Mouse (Mus musculus) forebrain, embryonic 16.5 days (tissue): ENCODE measurements around the gene Stk10. TPM values are rescaled to one million over a fixed set of nuclear protein-coding genes. Genes with fewer than 3 reads are reported as not detected.
A peak's percentile ranks its signal among the peaks of the same experiment; 100 is the strongest.

Source experiments
- ATAC-seq: fragments of 200-750 bp; cut with Nextera tagmentation; 2 replicates; pipeline ENCODE4 v1.8.0; 2017; ENCODE audit warnings: mild to moderate bottlenecking, moderate library complexity
- H3K27ac ChIP-seq: fragments of 300-500 bp; sonication (generic); 2 replicates; pipeline ENCODE4 v1.5.1; 2014; ENCODE audit warnings: low read length, control low read depth
- H3K27me3 ChIP-seq: fragments of 300-500 bp; sonication (generic); replicated peaks from 2 replicates; pipeline ENCODE4 v1.6.1; 2014; ENCODE audit warnings: low read length; ENCODE audit not compliant: control insufficient read depth, insufficient read depth
- H3K36me3 ChIP-seq: fragments of 300-500 bp; sonication (generic); 2 replicates; pipeline ENCODE4 v1.6.1; 2014; ENCODE audit not compliant: control insufficient read depth, insufficient read depth
- H3K4me1 ChIP-seq: fragments of 300-500 bp; sonication (generic); replicated peaks from 2 replicates; pipeline ENCODE4 v1.6.1; 2014; ENCODE audit warnings: low read length; ENCODE audit not compliant: control insufficient read depth, insufficient read depth
- H3K4me2 ChIP-seq: fragments of 300-500 bp; sonication (generic); 2 replicates; pipeline ENCODE4 v1.6.1; 2014; ENCODE audit warnings: mild to moderate bottlenecking, low read length, control low read depth
- H3K4me3 ChIP-seq: fragments of 300-500 bp; sonication (generic); replicated peaks from 2 replicates; pipeline ENCODE4 v1.5.1; 2014; ENCODE audit warnings: mild to moderate bottlenecking, low read length, control low read depth
- H3K9ac ChIP-seq: fragments of 300-500 bp; sonication (generic); replicated peaks from 2 replicates; pipeline ENCODE4 v1.6.1; 2014; ENCODE audit warnings: low read depth, low read length, control low read depth
- H3K9me3 ChIP-seq: fragments of 300-500 bp; sonication (generic); 2 replicates; pipeline ENCODE4 v1.6.1; 2016; ENCODE audit warnings: low read length; ENCODE audit not compliant: control insufficient read depth
- WGBS: fragments of 180-500 bp; shearing (Covaris S2); extraction: QIAGEN DNeasy Blood & Tissue Kit; methylation state at CpG from one replicate; pipeline ENCODE4 v1.1.7; 2014; 5-methylcytosine and 5-hydroxymethylcytosine counted together
- polyA plus RNA-seq: library from polyadenylated mRNA; unstranded; fragments of >200 nt; fragmentation: Nextera tagmentation; extraction: Ambion mirVana; gene quantifications from 2 replicates; pipeline ENCODE4 v1.2.1, GENCODE M21; 2015

Stk10 gene
- polyA plus RNA-seq, 1 experiment from 2014 or later = 2.8 TPM

DNA sequence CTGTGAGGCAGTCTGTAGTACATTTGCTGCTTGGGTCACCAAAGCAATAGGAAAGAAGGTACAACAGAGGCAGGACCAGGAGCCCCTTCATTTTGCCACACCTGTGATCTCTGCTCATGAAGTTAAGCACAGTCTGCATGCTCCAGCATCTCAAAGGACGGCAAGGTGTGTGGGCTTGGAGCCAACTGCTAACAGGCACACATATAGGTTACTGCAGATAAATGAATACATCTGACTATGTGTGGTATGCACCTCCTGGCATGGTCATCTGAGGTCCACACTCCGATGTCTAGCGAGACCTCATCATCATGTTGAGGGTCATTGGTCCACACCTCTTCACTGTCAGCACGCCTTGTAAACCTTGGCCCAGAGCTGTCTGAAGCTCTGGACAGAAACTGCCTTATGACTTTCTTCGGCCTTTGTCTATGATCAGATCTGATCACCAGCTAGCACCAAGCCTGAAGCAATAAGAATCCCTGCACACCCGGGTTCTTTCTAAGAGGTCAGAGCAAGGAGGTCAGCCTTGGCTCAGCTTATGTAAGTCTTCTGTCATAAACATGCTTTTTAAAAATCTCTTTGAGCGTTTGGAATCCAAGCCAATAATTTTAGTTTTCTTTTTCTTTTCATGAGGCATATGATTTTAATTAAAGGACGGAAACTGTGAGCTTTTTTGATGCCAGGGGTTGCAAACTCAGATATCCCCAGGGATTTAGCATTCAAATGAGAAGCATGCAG lies 105.6 kb downstream of the Stk10 start:
- H3K27ac ChIP-seq = no peak overlapping the region
- no peaks in the 10 kb centered on the region for H3K36me3 ChIP-seq
- no peak for ATAC-seq
- no peak overlapping the region for H3K9ac ChIP-seq
- H3K4me2 ChIP-seq = no peak overlapping the region
- no peak overlapping the region for H3K4me3 ChIP-seq
- H3K9me3 ChIP-seq = no peaks in the 10 kb centered on the region
- H3K27me3 ChIP-seq = no peaks in the 10 kb centered on the region
- WGBS = 80% methylated on average over 8 of the region's 8 CpGs
- peaks cover 15% of the 10 kb centered on the region for H3K4me1 ChIP-seq

DNA sequence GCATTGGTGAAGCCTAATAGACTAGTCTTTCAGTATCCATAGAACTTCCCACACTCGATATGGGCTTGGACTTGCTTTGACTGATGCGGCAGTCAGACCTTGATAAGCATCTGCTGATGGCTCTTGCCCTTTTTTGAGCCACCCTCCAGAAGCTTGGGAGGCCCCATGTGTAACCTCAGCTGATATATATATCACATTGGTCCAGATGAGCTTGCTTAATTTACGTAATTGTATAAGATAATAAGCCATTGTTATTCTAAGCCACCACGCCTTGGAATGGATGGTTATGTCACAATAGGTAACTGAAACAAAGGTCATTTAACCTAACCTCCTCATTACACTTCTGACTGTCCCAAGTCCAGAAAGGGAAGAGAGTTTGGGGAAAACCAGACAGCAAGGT lies 107.5 kb downstream of the Stk10 start:
- Histone ChIP-seq H3K9ac (no peak overlapping the region), H3K9me3 (no peaks in the 10 kb centered on the region), H3K4me2 (no peak overlapping the region), H3K4me3 (no peak overlapping the region), H3K36me3 (no peaks in the 10 kb centered on the region), H3K4me1 (peaks cover 21% of the 10 kb centered on the region), H3K27me3 (no peaks in the 10 kb centered on the region), H3K27ac (no peak overlapping the region)
- no peak for ATAC-seq
- 92% methylated on average over 4 of the region's 4 CpGs for WGBS

DNA sequence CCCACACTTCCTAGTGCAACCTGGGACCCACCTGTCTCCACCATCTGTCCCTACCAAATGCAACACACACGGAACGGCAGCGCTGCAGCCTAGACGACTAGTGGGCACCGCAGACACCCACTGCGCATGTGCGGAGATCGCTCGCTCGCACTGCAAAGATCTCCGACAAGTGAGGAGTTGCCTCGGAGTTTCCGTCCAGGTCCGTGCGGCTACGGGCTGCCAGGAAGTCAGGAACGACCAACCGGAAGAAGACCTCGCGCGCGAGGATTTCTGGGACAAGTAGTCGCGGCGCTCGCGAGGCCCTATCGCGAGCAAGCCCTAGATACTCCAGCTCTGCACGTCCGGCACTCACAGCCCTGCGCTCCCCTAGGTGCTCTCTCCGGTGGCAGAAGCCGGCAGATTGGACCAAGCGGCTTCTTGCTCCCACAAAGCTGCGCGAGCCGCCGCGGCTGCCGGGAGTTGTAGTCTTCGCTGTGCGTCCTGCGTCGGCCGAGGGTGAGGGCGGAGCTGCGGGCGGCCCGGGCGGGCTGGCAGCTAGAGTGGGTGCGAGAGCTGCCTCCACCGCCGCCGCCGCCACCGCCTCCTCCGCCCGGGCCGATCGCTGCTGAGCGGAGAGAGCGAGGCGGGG lies 109.3 kb downstream of the Stk10 start, which contains the start of gene Fbxw11:
Fbxw11 (plus strand) TSS at position 476 of the 628 bp plus-strand sequence.
- Histone ChIP-seq H3K27me3 (no peaks in the 10 kb centered on the region), H3K4me3 (peak within 1 kb of the TSS; percentile 94), H3K27ac (peak within 1 kb of the TSS; percentile 100), H3K9ac (peak within 1 kb of the TSS; percentile 97), H3K9me3 (no peaks in the 10 kb centered on the region), H3K36me3 (no peaks in the 10 kb centered on the region), H3K4me2 (peak within 1 kb of the TSS; percentile 89), H3K4me1 (peaks cover 21% of the 10 kb centered on the region)
- WGBS = under 1% methylated on average over 47 of the region's 64 CpGs
- ATAC-seq = peak; percentile 95

DNA sequence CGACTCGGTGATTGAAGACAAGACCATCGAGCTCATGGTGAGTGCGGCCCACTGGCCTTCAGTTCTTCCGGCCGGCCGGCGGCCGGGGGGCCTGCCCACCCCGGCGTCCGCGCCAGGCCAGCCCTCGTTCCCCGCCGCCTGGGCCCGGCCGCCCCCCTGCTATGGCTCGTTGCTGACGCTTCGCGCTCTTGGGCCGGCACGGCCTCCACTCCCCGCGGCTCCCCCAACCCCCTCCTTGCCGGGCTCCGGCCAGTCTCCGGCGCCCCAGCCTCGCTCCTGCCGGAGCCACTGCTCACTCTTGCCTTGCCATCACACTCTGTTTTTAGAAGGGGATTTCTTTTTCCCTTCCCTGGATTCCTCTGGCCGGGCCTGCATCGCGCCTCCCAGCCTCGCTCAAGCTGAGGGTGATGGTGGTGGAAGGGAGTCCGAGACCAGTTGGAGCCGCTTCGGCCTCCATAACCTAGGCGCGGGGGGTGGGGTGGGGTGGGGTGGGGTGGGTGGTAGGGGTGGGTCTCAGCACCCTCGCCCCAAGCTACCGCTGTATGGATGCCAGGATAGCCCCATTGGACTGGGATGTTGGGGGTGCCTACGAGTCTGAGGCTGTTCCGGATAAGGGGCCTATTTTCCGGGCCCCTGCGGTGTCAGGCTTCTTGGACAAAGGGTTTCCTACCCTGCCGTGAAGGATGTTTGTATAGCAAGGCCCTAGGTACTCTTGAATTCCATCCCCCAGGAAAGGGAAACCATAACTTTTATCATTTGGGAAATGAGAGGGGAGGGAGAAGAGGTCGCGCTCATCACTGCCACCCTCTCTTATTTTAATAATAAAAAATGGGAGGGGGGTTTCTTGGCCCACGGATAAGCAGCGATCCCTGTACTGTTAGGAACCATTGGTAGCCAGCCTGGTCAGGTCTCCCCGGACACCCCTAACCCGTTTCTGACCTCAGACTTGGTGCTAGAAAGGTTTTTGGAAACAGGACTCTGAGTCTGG lies 110.1 kb downstream of the Stk10 start:
- ATAC-seq = peak; percentile 38
- Histone ChIP-seq H3K36me3 (no peaks in the 10 kb centered on the region), H3K27me3 (no peaks in the 10 kb centered on the region), H3K4me2 (peak overlapping the region; percentile 89), H3K4me3 (peak overlapping the region; percentile 94), H3K4me1 (peaks cover 21% of the 10 kb centered on the region), H3K27ac (peak overlapping the region; percentile 100), H3K9me3 (no peaks in the 10 kb centered on the region), H3K9ac (peak overlapping the region; percentile 97)
- under 1% methylated on average over 53 of the region's 54 CpGs for WGBS

DNA sequence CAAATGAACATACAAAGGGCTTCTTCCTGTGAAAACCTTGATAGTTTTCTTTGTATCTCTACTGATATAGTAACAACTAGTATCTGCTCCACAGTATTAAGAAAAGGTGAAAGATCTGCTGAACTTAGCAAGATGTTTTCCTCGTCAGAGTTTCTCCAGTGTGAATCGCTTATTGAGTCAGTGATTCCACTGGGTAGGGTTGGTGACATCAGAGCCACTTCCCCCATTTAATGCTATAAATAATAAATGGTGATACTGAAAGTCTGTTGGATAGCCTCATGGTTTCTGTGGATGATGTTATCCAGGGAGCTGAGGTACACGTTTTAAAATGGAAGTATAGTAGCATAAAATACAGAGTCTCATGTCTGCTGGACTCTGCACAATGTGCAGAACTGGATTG lies 110.9 kb downstream of the Stk10 start:
- Histone ChIP-seq H3K9me3 (no peaks in the 10 kb centered on the region), H3K4me3 (peak overlapping the region; percentile 94), H3K4me2 (peak overlapping the region; percentile 89), H3K27me3 (no peaks in the 10 kb centered on the region), H3K36me3 (no peaks in the 10 kb centered on the region), H3K9ac (peak overlapping the region; percentile 97), H3K4me1 (peaks cover 21% of the 10 kb centered on the region), H3K27ac (no peak overlapping the region)
- WGBS = 46% methylated on average over 3 of the region's 3 CpGs
- ATAC-seq = no peak

DNA sequence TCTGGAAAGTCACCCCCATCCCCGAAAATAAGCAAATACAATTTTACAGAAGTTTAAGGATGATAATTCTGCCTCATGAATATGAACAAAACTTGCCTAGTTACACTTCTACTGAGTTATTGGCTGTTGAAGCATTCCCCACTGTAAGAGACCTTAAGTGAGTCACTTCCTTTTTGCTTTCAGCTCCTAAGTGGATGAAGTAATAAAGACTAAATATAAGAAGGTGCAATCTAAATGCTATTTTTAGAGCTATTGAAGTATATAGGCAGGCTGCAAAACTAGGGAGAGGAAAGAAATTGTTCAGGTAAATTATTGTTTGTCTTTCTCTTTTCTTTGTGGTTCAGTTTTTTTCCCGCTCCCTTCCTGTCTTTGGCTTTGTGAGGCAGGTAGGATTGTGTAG lies 114.2 kb downstream of the Stk10 start:
- no peak for ATAC-seq
- H3K27me3 ChIP-seq = no peaks in the 10 kb centered on the region
- H3K27ac ChIP-seq = no peak overlapping the region
- H3K4me1 ChIP-seq = peaks cover 13% of the 10 kb centered on the region
- WGBS = 88% methylated on average over 2 of the region's 2 CpGs
- no peak overlapping the region for H3K9ac ChIP-seq
- no peaks in the 10 kb centered on the region for H3K9me3 ChIP-seq
- H3K4me3 ChIP-seq = no peak overlapping the region
- no peaks in the 10 kb centered on the region for H3K36me3 ChIP-seq
- no peak overlapping the region for H3K4me2 ChIP-seq

DNA sequence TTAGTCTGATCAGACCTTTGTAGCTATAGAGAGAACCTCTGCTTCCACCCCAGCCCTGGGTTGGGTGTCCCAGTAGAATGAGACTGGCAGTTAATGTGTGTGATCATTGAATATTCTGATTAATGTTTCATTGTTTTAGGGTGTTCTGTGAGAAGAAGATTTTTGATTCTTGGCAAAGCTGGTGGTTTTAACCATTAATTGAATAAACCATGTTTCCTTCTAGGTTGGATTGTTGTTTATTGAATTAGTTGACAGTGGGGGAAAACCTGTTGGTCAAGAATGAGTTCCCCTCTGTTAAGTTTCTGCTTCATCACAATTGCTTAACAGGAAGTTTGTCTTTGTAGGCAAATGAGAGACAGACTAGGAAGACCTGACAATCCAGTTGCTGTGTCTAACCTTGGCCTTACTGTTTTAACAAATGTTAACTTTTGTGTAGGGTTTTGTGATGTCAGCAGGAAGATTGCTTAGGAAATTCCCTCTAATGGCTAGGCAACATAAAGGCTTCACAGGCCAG lies 117.2 kb downstream of the Stk10 start:
- H3K27me3 ChIP-seq = no peaks in the 10 kb centered on the region
- no peak overlapping the region for H3K4me2 ChIP-seq
- no peak overlapping the region for H3K9ac ChIP-seq
- no peak for ATAC-seq
- no peaks in the 10 kb centered on the region for H3K9me3 ChIP-seq
- peaks cover 3% of the 10 kb centered on the region; the same call in 1 of the 2 replicates for H3K4me1 ChIP-seq
- no peak overlapping the region for H3K27ac ChIP-seq
- H3K36me3 ChIP-seq = no peaks in the 10 kb centered on the region
- no peak overlapping the region for H3K4me3 ChIP-seq

DNA sequence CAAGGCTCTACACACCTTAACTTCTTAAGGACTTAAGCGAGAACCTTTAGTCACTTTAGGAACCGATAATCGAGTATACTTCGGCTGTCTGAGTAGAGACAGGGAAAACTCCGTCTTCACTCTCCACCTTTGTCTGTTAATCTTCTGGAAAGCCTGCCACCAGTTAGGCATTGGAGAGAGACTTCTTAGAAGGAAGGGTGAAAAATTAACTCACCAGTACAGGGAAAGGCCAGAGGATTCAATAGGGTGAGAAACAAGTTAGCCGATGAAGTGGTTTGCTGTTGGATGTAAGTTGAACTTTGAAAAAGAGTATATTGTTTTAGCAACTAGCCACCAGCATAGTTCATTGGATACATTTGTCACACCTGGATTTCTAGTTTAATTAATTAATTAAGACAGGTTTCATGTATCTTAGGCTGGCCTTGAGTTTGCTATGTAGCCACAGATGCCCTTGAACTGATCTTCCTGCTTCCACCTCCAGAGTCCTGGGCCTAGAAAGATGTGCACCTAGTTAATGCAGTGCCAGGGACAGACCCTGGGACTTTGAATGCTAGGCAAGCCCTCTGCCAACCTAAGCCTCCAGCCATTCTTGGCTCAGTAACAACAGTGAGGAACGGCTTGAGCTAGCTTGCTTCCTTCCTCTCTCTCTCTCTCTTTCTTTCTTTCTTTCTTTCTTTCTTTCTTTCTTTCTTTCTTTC lies 117.9 kb downstream of the Stk10 start:
- H3K36me3 ChIP-seq = no peaks in the 10 kb centered on the region
- no peaks in the 10 kb centered on the region for H3K9me3 ChIP-seq
- H3K9ac ChIP-seq = no peak overlapping the region
- no peak overlapping the region for H3K4me3 ChIP-seq
- ATAC-seq = no peak
- no peak overlapping the region for H3K4me2 ChIP-seq
- H3K27ac ChIP-seq = no peak overlapping the region
- H3K27me3 ChIP-seq = no peaks in the 10 kb centered on the region
- H3K4me1 ChIP-seq = peaks cover 3% of the 10 kb centered on the region; the same call in 1 of the 2 replicates
- WGBS = 82% methylated on average over 7 of the region's 7 CpGs
